Mouse (Mus musculus) lung, adult 2 months (tissue): ENCODE results near the gene Cltrn. TPM values are rescaled to one million over a fixed set of nuclear protein-coding genes. Genes with fewer than 3 reads are reported as not detected.

Experiments used
- DNase-seq: peaks from one replicate; pipeline ENCODE4 v3.0.0; 2022
- H3K4me1 ChIP-seq: fragments of 200-500 bp; 2 replicates; pipeline ENCODE4 v1.6.1; 2011; ENCODE audit warnings: low read length; ENCODE audit not compliant: control insufficient read depth, insufficient read depth
- H3K4me3 ChIP-seq: fragments of 200-500 bp; replicated peaks from 2 replicates; pipeline ENCODE3; 2011; ENCODE audit warnings: low read depth, mild to moderate bottlenecking, control low read depth, low read length; ENCODE audit errors: extremely low read depth
- CTCF ChIP-seq: fragments of 200-500 bp; IDR thresholded peaks from 2 replicates; pipeline ENCODE4 v1.5.1; 2011; ENCODE audit warnings: mild to moderate bottlenecking, low read length, control low read depth; ENCODE audit not compliant: insufficient read depth
- POLR2A ChIP-seq: fragments of 200-500 bp; IDR thresholded peaks from 2 replicates; pipeline ENCODE4 v1.6.1; 2011; ENCODE audit warnings: low read depth, mild to moderate bottlenecking, control low read depth, low read length, borderline replicate concordance; ENCODE audit errors: extremely low read depth
- WGBS: fragments of 180-500 bp; shearing (Covaris S2); methylation state at CpG from one replicate; pipeline ENCODE4 v1.1.7; 2018; 5-methylcytosine and 5-hydroxymethylcytosine counted together
- polyA plus RNA-seq: library from polyadenylated mRNA; depleted of rRNA; stranded (reverse); fragments of >200 nt; gene quantifications from 2 replicates; pipeline ENCODE4 v1.2.3, GENCODE M21; 2012; rRNA removed

Cltrn gene
- polyA plus RNA-seq, 1 experiment = not detected

- 95% methylated on average over 3 of the region's 3 CpGs for WGBS
- H3K4me1 ChIP-seq = no peaks in the 10 kb centered on the region
- TF ChIP-seq POLR2A = no peak
- TF ChIP-seq CTCF = no peak
- DNase-seq = no peak
- no peak overlapping the region for H3K4me3 ChIP-seq
Observed at GRCm38 (mm10) chrX:164123942-164124341, 35.3 kb downstream of the Cltrn start.

- WGBS = 79% methylated on average over 3 of the region's 3 CpGs
Observed at GRCm38 (mm10) chrX:164133531-164133930, 44.9 kb downstream of the Cltrn start.

GRCm38 (mm10) chrX:164135304-164135818 lies 46.7 kb downstream of the Cltrn start:
- no peak for DNase-seq
- WGBS = 80% methylated on average over 4 of the region's 4 CpGs
- no peaks in the 10 kb centered on the region for H3K4me1 ChIP-seq
- no peak for TF ChIP-seq CTCF
- no peak for TF ChIP-seq POLR2A
- no peak overlapping the region for H3K4me3 ChIP-seq

More at GRCm38 (mm10) chrX:164133531-164133930, 44.9 kb downstream of the Cltrn start:
- DNase-seq = no peak
- no peak overlapping the region for H3K4me3 ChIP-seq
- no peaks in the 10 kb centered on the region for H3K4me1 ChIP-seq
- TF ChIP-seq CTCF = no peak
- no peak for TF ChIP-seq POLR2A

GRCm38 (mm10) chrX:164139032-164139431 lies 50.4 kb downstream of the Cltrn start, which contains the start of gene Ace2:
TSS of gene Ace2 (plus strand) at chrX:164139332.
- 79% methylated on average over 2 of the region's 2 CpGs for WGBS
- DNase-seq = no peak
- Histone ChIP-seq H3K4me1 (no peaks in the 10 kb centered on the region), H3K4me3 (no peak within 1 kb of the TSS)
- TF ChIP-seq POLR2A = no peak
- TF ChIP-seq CTCF = no peak

GRCm38 (mm10) chrX:164145463-164146250 lies 57.0 kb downstream of the Cltrn start:
- peak; percentile 4 for DNase-seq
- H3K4me3 ChIP-seq = no peak overlapping the region
- H3K4me1 ChIP-seq = no peaks in the 10 kb centered on the region
- WGBS = 57% methylated on average over 6 of the region's 6 CpGs
- TF ChIP-seq POLR2A (no peak), CTCF (no peak)

GRCm38 (mm10) chrX:164152703-164153102 lies 64.1 kb downstream of the Cltrn start:
- DNase-seq = no peak
- WGBS = 59% methylated on average over 2 of the region's 2 CpGs
- Histone ChIP-seq H3K4me3 (no peak overlapping the region), H3K4me1 (no peaks in the 10 kb centered on the region)
- no peak for TF ChIP-seq POLR2A
- TF ChIP-seq CTCF = no peak

GRCm38 (mm10) chrX:164153606-164154005 lies 65.0 kb downstream of the Cltrn start:
- TF ChIP-seq CTCF = no peak
- TF ChIP-seq POLR2A = no peak
- Histone ChIP-seq H3K4me3 (no peak overlapping the region), H3K4me1 (no peaks in the 10 kb centered on the region)
- no peak for DNase-seq

- no peak overlapping the region for H3K4me3 ChIP-seq
- H3K4me1 ChIP-seq = no peaks in the 10 kb centered on the region
- TF ChIP-seq POLR2A (no peak), CTCF (no peak)
- WGBS = 77% methylated on average over 5 of the region's 5 CpGs
- no peak for DNase-seq
Observed at GRCm38 (mm10) chrX:164154594-164154993, 66.0 kb downstream of the Cltrn start.

- WGBS = 78% methylated on average over 1 of the region's 1 CpGs
- TF ChIP-seq CTCF (no peak), POLR2A (no peak)
- DNase-seq = no peak
- H3K4me3 ChIP-seq = no peak overlapping the region
- no peaks in the 10 kb centered on the region for H3K4me1 ChIP-seq
Observed at GRCm38 (mm10) chrX:164164681-164165080, 76.1 kb downstream of the Cltrn start.

Other genes starting within 250 kb of the Cltrn start
- 4.1 and 6.6 TPM in 2 replicates for gene Ap1s2, start 179.8 kb upstream of the Cltrn start, polyA plus RNA-seq
- gene Zrsr2, start 130.2 kb upstream of the Cltrn start, polyA plus RNA-seq = 9.7 and 13.5 TPM in 2 replicates
- gene Car5b, start 60.8 kb upstream of the Cltrn start, polyA plus RNA-seq = 4.5 and 4.7 TPM in 2 replicates
- 5.3 and 5.7 TPM in 2 replicates for gene Siah1b, start 12.3 kb upstream of the Cltrn start, polyA plus RNA-seq
- 1.9 and 3.3 TPM in 2 replicates for gene Ace2, start 50.5 kb downstream of the Cltrn start, polyA plus RNA-seq
- 1.4 and 2.7 TPM in 2 replicates for gene Bmx, start 169.4 kb downstream of the Cltrn start, polyA plus RNA-seq
- gene Pir, start 180.5 kb downstream of the Cltrn start, polyA plus RNA-seq = 11.1 and 11.9 TPM in 2 replicates